Mouse (Mus musculus) left cerebral cortex, postnatal 36 days (tissue): ENCODE data around the gene Rtca. TPM values are rescaled to one million over a fixed set of nuclear protein-coding genes. Genes with fewer than 3 reads are reported as not detected.

Source experiments
- DNase-seq, 2 experiments: peaks; one replicate each; pipeline ENCODE4 v3.0.0; 2021 to 2022; ENCODE audit warnings: low spot score in 2 of 2, mixed read lengths in 1 of 2
- intact Hi-C: fragments of 180-260 bp; cut with DNase I; formaldehyde crosslinking; loops from one replicate; pipeline ENCODE4 v1.15.1; 2025
- total RNA-seq, 2 experiments: library from RNA; stranded (reverse); gene quantifications; 2 replicates each; pipeline ENCODE4 v1.2.3; 2021

Gene Rtca
- total RNA-seq, 2 experiments from 2014 or later = 60.6 to 61.0 TPM

DNA sequence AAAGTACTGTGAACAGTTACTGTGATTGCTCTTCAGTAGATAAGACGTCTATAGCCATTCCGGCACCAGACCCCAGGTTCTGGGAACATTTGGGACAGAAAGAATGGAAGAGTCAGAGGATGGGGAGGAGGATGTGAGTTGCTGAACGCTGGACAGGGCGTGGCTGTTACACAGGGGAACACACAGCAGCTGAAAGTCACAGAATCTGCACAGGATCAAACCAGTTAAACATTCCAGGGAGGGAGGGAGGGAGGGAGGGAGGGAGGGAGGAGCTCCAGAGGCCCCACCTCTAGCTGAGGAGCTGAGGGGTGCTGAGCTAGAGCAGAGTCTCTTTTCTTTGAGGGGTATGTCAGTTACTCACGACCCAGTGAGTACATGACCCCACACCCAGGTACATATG is 27.1 kb downstream of the Rtca start:
- DNase-seq = no peak
- intact Hi-C loops = loop anchor here (10.0 kb wide), 1 partner anchor 446 kb away; no protein-coding TSS in a partner anchor

GRCm38 (mm10) chr3:116480119-116480518 is 27.9 kb downstream of the Rtca start:
- intact Hi-C loops = loop anchor here (10.0 kb wide), 1 partner anchor 445 kb away; no protein-coding TSS in a partner anchor
- DNase-seq = no peak

GRCm38 (mm10) chr3:116477351-116477750 is 30.7 kb downstream of the Rtca start:
- no peak for DNase-seq
- intact Hi-C loops = no loop called here

GRCm38 (mm10) chr3:116476686-116477298 is 31.2 kb downstream of the Rtca start:
- DNase-seq = no peak
- intact Hi-C loops = no loop called here

- intact Hi-C loops = no loop called here
- DNase-seq = no peak
Measured at GRCm38 (mm10) chr3:116474602-116475001, 33.4 kb downstream of the Rtca start.

DNA sequence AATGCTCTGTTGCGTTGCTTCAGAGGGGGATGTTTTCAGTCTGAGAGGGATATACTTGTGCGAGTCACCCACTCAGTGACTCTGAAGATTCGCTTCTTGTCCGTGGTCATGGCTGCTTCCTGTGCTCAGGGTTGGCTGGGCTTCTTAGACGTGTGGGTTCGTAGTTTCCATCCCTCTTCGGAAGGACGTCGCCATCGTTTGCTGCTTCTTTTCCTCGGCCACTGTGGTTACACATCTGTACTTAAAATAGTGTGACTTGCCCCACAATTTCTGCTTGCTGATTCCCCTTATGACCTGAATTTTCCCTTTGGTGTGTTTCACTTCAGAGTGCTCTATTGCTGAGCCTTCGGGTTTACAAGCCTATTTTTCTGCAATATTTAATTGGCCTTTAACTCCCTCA is 42.3 kb downstream of the Rtca start:
- no peak for DNase-seq
- intact Hi-C loops = no loop called here

DNA sequence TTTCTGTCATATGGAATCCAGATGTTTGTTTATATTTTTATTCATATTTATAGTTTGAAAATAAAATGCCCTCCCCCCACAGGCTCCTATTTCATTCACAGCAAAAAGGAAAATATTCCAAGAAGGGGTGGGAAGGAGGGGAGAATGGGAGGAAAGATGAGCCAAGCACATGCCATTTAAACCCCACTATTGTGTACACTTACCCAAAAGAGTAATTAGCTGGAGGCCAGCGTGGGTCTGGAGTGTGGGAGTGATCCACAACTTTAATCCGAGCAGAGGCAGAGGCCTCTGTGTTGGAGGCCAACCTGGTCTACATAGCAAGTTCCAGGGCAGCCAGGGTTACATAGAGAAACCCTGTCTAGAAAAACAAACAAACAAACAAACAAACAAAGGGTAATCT is 43.7 kb downstream of the Rtca start:
- intact Hi-C loops = no loop called here
- no peak for DNase-seq

DNA sequence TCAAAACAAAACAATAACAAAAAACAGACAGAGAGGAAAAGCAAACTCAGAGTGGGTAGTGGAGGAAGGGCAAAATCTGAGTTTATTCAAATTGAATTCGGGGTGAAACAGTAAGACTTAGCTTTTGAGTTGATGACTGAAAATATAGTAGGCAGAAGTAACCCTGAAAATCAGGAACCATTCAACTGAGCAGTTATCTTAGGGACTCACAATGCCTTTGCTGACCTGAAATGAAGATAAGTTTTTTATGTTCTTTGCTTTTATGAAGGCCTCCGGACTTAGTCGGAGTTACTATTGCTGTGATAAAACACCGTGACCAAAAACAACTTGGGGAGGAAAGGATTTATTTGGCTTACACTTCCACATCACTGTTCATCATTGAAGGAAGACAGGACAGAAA is 47.0 kb downstream of the Rtca start:
- intact Hi-C loops = no loop called here

GRCm38 (mm10) chr3:116454529-116454928 is 53.5 kb downstream of the Rtca start:
- intact Hi-C loops = no loop called here
- DNase-seq = no peak

More for the DNA sequence above, 47.0 kb downstream of the Rtca start:
- DNase-seq = no peak

GRCm38 (mm10) chr3:116450741-116451140 is 57.3 kb downstream of the Rtca start:
- DNase-seq = no peak
- intact Hi-C loops = no loop called here

- DNase-seq = no peak
- intact Hi-C loops = no loop called here
Measured at GRCm38 (mm10) chr3:116444327-116444726, 63.7 kb downstream of the Rtca start.

DNA sequence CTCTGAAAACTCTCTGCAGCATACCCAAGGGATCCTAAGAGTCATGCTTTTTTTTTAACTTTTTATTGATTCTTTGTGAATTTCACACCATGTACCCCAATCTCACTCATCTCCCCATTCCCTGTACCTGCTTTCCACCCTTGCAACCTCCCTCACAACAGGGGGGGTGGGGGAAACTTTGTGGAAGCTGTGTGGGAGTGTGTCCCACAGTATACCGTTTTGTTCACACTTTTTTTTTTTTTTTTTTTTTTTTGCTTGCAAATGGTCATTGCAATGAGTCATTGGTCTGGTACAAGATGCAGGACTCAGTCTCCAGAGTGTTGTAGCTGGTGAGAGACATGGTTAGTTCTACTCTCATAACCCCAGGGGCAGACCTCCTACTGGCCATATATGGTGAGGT is 65.2 kb downstream of the Rtca start:
- intact Hi-C loops = no loop called here
- DNase-seq = no peak

GRCm38 (mm10) chr3:116441518-116442205 is 66.3 kb downstream of the Rtca start:
- intact Hi-C loops = no loop called here
- DNase-seq = no peak

DNA sequence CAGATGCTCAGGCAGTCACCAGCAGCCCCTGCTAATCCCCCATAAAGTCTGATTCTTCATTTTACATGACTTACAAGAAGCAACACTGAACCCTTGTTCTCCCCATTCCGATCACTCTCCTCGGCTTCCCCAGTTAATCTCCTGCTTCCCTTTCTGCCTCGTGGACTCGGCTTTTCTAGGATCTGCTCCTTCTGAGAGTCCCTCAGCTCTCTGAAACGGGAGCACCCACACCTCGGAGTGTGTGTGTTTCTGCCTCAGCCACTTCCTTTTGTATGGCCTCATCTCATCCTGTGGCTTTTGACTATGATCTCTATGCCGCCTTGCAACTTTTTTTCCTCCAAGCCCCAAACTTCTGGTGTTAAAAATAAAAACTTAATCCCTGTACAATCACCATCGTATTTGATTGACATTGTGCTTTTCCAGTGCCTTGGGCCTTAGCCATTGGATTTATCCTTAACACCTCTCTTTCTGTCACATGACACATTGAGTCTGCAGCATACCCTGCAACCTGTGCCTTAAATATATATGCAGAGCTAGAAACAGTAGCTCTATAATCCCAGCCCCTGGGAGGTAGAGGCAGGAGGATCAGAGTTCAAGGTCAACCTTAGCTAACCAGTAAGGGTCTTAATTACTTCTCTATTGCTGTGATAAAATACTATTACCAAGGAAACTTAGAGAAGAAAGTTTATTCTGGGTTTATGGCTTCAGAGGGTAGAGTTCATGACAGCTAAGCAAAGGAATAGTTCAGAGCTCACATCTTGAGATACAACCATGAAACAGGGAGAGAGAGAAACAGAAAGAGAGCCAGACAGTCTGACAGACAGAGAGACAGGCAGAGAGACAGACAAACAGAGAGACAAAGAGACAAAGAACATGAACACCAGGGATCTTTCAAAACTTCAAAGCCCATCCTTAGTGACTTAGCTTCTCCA is 67.7 kb downstream of the Rtca start:
- intact Hi-C loops = no loop called here
- no peak for DNase-seq

Other genes starting within 250 kb of the Rtca start
- gene Cdc14a, start 84.2 kb downstream of the Rtca start, total RNA-seq = 1 to 10 TPM; 3.2 to 5.1 TPM
- gene Dbt, start 4.9 kb upstream of the Rtca start, total RNA-seq = 10 to 100 TPM; 17.8 to 18.7 TPM
- gene Lrrc39, start 54.8 kb upstream of the Rtca start, total RNA-seq = under 1 TPM in 1 of 2 experiments, not detected in 1; 0.17 TPM
- gene Sass6, start 86.8 kb upstream of the Rtca start, total RNA-seq = 1 to 10 TPM; 6.1 to 7.6 TPM
- gene Trmt13, start 106.4 kb upstream of the Rtca start, total RNA-seq = 10 to 100 TPM; 13.8 to 20.9 TPM
- gene Mfsd14a, start 154.5 kb upstream of the Rtca start, total RNA-seq = 10 to 100 TPM; 55.1 to 55.4 TPM
- not detected for gene Gm43191, start 173.1 kb upstream of the Rtca start, total RNA-seq
- gene Slc35a3, start 204.6 kb upstream of the Rtca start, total RNA-seq = 10 to 100 TPM; 12.9 to 13.5 TPM